27 mouse cellular contexts compared by ENCODE assay signal in genomic region chr2:163066326-163066725, GRCm38 (mm10). TPM values are rescaled to one million over a fixed set of nuclear protein-coding genes. Genes with fewer than 3 reads are reported as not detected.
DNase-seq lines count a peak whose midpoint lies in the region; TF ChIP-seq lines count a peak whose summit lies in the region.
"Had no signal": no experiment of that assay in that cellular context is flagged by ENCODE, and none has a peak within 500 bp of the region (broad histone marks: within the 10 kb centered on the region; RNA-seq: fewer than 3 reads in every experiment).

No protein-coding gene starts in this region.

- in situ Hi-C loops in ES-E14 (cut with MboI; ENCODE audit: low sequenced_read_pairs in 2 of 2, unreplicated experiment in 2 of 2) = no loop called here

- no peak for TF ChIP-seq POLR2A in ES-Bruce4 (IDR thresholded peaks at IDR 0.05; ENCODE audit: insufficient read depth, low read length)
- no peak for TF ChIP-seq POLR2A in thymus, adult 2 months (IDR thresholded peaks at IDR 0.05; ENCODE audit: control insufficient read depth, extremely low read depth, insufficient read depth, low read length, poor library complexity)

- H3K4me3 ChIP-seq in E14TG2a.4 (replicated peaks; ENCODE audit: low read length) (peak overlapping the region; percentile 81), ES-Bruce4 (ENCODE audit: low read depth, low read length) (peak overlapping the region; percentile 11), ES-E14 (ENCODE audit: insufficient read depth in 1 of 2, low read depth in 1 of 2, low read length in 2 of 2, poor library complexity in 1 of 2, severe bottlenecking in 1 of 2) (peak overlapping the region in 1 of 2 experiments; percentile 40; a peak in 2 of 4 replicates)
- H3K4me3 ChIP-seq in thymus, adult 2 months (ENCODE audit: control insufficient read depth, insufficient read depth, low read length) = no peak overlapping the region
- H3K4me3 ChIP-seq: embryonic facial prominence, embryonic 13.5 days; embryonic facial prominence, embryonic 15.5 days; erythroblast, embryonic 14.5 days; forebrain, embryonic 10.5 days; forebrain, embryonic 12.5 days had no signal

- H3K9ac ChIP-seq in ES-Bruce4 (ENCODE audit: low read depth, poor library complexity, severe bottlenecking) (0 out of 2 replicates have a peak overlapping the region, but pooled peaks have one; percentile 23), ES-E14 (ENCODE audit: insufficient read depth, low read depth, low read length, poor library complexity, severe bottlenecking) (peak overlapping the region; percentile 4; the same call in 1 of the 2 replicates)
- H3K9ac ChIP-seq: embryonic facial prominence, embryonic 13.5 days; embryonic facial prominence, embryonic 15.5 days; forebrain, embryonic 12.5 days had no signal

- WGBS in thymus, adult 2 months = 97% methylated on average over 6 of the region's 6 CpGs

- H3K9me3 ChIP-seq in E14TG2a.4 (ENCODE audit: low read length) (no peaks in the 10 kb centered on the region), ES-Bruce4 (replicated peaks; ENCODE audit: control insufficient read depth, insufficient read depth, low read length, poor library complexity, severe bottlenecking) (no peaks in the 10 kb centered on the region), ES-E14 (ENCODE audit: control insufficient read depth, insufficient read depth, low read depth, low read length) (no peaks in the 10 kb centered on the region)
- H3K9me3 ChIP-seq: embryonic facial prominence, embryonic 13.5 days; embryonic facial prominence, embryonic 15.5 days; forebrain, embryonic 10.5 days; forebrain, embryonic 12.5 days had no signal

- TF ChIP-seq EP300 in ES-Bruce4 (IDR thresholded peaks at IDR 0.05; ENCODE audit: insufficient read depth, low read depth, low read length) = peak; percentile 74

- H3K4me1 ChIP-seq in E14TG2a.4 (replicated peaks; ENCODE audit: low read depth, low read length) = peaks cover 92% of the 10 kb centered on the region
- H3K4me1 ChIP-seq in ES-Bruce4 (ENCODE audit: control insufficient read depth, insufficient read depth, low read length) = peaks cover 13% of the 10 kb centered on the region
- H3K4me1 ChIP-seq in ES-E14 (ENCODE audit: control insufficient read depth in 2 of 2, insufficient read depth in 2 of 2, low read length in 2 of 2, poor library complexity in 1 of 2) = peaks cover 4 to 37% of the 10 kb centered on the region in 2 experiments
- H3K4me1 ChIP-seq in thymus, adult 2 months (replicated peaks; ENCODE audit: control insufficient read depth, insufficient read depth, low read length) = no peaks in the 10 kb centered on the region
- H3K4me1 ChIP-seq: embryonic facial prominence, embryonic 13.5 days; embryonic facial prominence, embryonic 15.5 days; forebrain, embryonic 10.5 days; forebrain, embryonic 12.5 days had no signal

- H3K27me3 ChIP-seq in E14TG2a.4 (ENCODE audit: insufficient read depth, low read length) = no peaks in the 10 kb centered on the region
- H3K27me3 ChIP-seq in ES-Bruce4 (ENCODE audit: control insufficient read depth, insufficient read depth, low read length, poor library complexity, severe bottlenecking) = no peaks in the 10 kb centered on the region
- H3K27me3 ChIP-seq in thymus, adult 2 months (ENCODE audit: control insufficient read depth, insufficient read depth, low read length) = no peaks in the 10 kb centered on the region
- H3K27me3 ChIP-seq: embryonic facial prominence, embryonic 13.5 days; embryonic facial prominence, embryonic 15.5 days; forebrain, embryonic 12.5 days; Patski had no signal

- H3K27ac ChIP-seq in ES-Bruce4 (ENCODE audit: insufficient read depth, low read length) (peak overlapping the region; percentile 70), ES-E14 (ENCODE audit: insufficient read depth, low read depth, low read length, poor library complexity, severe bottlenecking) (peak overlapping the region; percentile 81)
- H3K27ac ChIP-seq in thymus, adult 2 months (ENCODE audit: control insufficient read depth, insufficient read depth, low read length) = no peak overlapping the region
- H3K27ac ChIP-seq: embryonic facial prominence, embryonic 13.5 days; embryonic facial prominence, embryonic 15.5 days; forebrain, embryonic 10.5 days; forebrain, embryonic 12.5 days had no signal

- TF ChIP-seq CTCF in E14TG2a.4 (conservative IDR thresholded peaks at IDR 0.05; ENCODE audit: low read length) = no peak
- TF ChIP-seq CTCF in ES-Bruce4 (IDR thresholded peaks at IDR 0.05; ENCODE audit: low read depth, low read length) = no peak
- no peak for TF ChIP-seq CTCF in thymus, adult 2 months (IDR thresholded peaks at IDR 0.05; ENCODE audit: borderline replicate concordance, control insufficient read depth, extremely low read depth, insufficient read depth, low read length, poor library complexity)

- H3K36me3 ChIP-seq in E14TG2a.4 (ENCODE audit: insufficient read depth, low read length) (peaks cover 95% of the 10 kb centered on the region), ES-Bruce4 (ENCODE audit: control insufficient read depth, insufficient read depth, low read length, poor library complexity, severe bottlenecking) (peaks cover 90% of the 10 kb centered on the region), ES-E14 (ENCODE audit: control insufficient read depth, insufficient read depth, low read length, poor library complexity, severe bottlenecking) (peaks cover 85% of the 10 kb centered on the region)
- peaks cover 14% of the 10 kb centered on the region for H3K36me3 ChIP-seq in thymus, adult 2 months (ENCODE audit: control insufficient read depth, insufficient read depth, low read length)

- DNase-seq in ES-E14 (ENCODE audit: low read depth, low spot score) = no peak
- peak; percentile 79 for DNase-seq in R1 (ENCODE audit: low read depth, low spot score)
- no peak for DNase-seq in kidney, postnatal 25 days
- DNase-seq in T-cell, adult 2 months (ENCODE audit: low spot score) = no peak
- no peak for DNase-seq in thymus, adult 2 months
- no peak for DNase-seq in kidney, adult 9 months
- DNase-seq: adrenal gland, adult 2 months; adrenal gland, postnatal 10 days; adrenal gland, postnatal 25 days; cerebellum, adult 11-12 months; cerebellum, adult 2 months; cerebellum, adult 9-10 months; cerebellum, postnatal 10 days; cerebellum, postnatal 25 days; embryo, embryonic 11 days had no signal

TF ChIP-seq in ES-E14, 5 proteins besides CTCF, POLR2A, EP300 and RAD21:
- no peak for TF ChIP-seq CHD2 (IDR thresholded peaks at IDR 0.05; ENCODE audit: low read depth, low read length)
- TF ChIP-seq ZC3H11A (IDR thresholded peaks at IDR 0.05; ENCODE audit: borderline replicate concordance, low read depth, low read length) = no peak
- no peak for TF ChIP-seq HCFC1 (IDR thresholded peaks at IDR 0.05; ENCODE audit: borderline replicate concordance, insufficient read depth, low read length)
- no peak for TF ChIP-seq ZNF384 (IDR thresholded peaks at IDR 0.05; ENCODE audit: low read depth, low read length)
- no peak for TF ChIP-seq MAFK (IDR thresholded peaks at IDR 0.05; ENCODE audit: insufficient read depth, low read depth, low read length)
TF ChIP-seq in ES-E14: peak in this region for 0.

RNA-seq across cellular contexts. Expression of gene Mybl2, which starts 11.8 kb away (rescaled TPM):
- 471 and 519 TPM in 2 replicates for polyA plus RNA-seq in ES-Bruce4 (2011; ENCODE audit: insufficient read depth, insufficient read length, low read depth, missing spikeins)
- 281 and 391 TPM in 2 replicates for total RNA-seq in ES-E14 (2012; rRNA removed)
- 29.8 and 44.7 TPM in 2 replicates for polyA plus RNA-seq in thymus, adult 2 months (2012; rRNA removed)

RNA-seq across cellular contexts. Expression of gene Gtsf1l, which starts 21.3 kb away (rescaled TPM):
- polyA plus RNA-seq in ES-Bruce4 (2011; ENCODE audit: insufficient read depth, insufficient read length, low read depth, missing spikeins) = 34.9 and 36.3 TPM in 2 replicates
- 25.7 and 30.8 TPM in 2 replicates for total RNA-seq in ES-E14 (2012; rRNA removed)
- polyA plus RNA-seq in thymus, adult 2 months (2012; rRNA removed) = not detected in 2 replicates
- total RNA-seq: adrenal gland, adult 2 months; adrenal gland, postnatal 10 days; adrenal gland, postnatal 25 days had no signal
- polyA plus RNA-seq: adrenal gland, adult 2 months; cerebellum, adult 2 months; cortical plate, adult 2 months; embryonic facial prominence, embryonic 11.5 days; embryonic facial prominence, embryonic 13.5 days; erythroblast, embryonic 14.5 days; forebrain, embryonic 10.5 days; forebrain, embryonic 12.5 days; forebrain, embryonic 16.5 days; frontal cortex, adult 2 months; Patski had no signal

RNA-seq across cellular contexts. Expression of gene Ift52, which starts 49.2 kb away (rescaled TPM):
- polyA plus RNA-seq in ES-Bruce4 (2011; ENCODE audit: insufficient read depth, insufficient read length, low read depth, missing spikeins) = 62.6 and 69.4 TPM in 2 replicates
- total RNA-seq in ES-E14 (2012; rRNA removed) = 15.5 and 17.2 TPM in 2 replicates
- 27.2 and 28.9 TPM in 2 replicates for polyA plus RNA-seq in thymus, adult 2 months (2012; rRNA removed)

Comparison
In these comparisons a context has a peak if more than half of its experiments do, and no peak if none do; other contexts are left out.
1. RNA of gene Mybl2, which starts 11.8 kb away (polyA plus RNA-seq): 471 to 519 TPM in ES-Bruce4; 29.8 to 44.7 TPM in thymus, adult 2 months; every median in the first group is over 10 times any median in the second.
2. RNA of gene Gtsf1l, which starts 21.3 kb away (polyA plus RNA-seq): 34.9 to 36.3 TPM in ES-Bruce4; not detected in thymus, adult 2 months; every median in the first group is over 10 times any median in the second.